Comparison of ENCODE assay signal across 17 mouse cellular contexts in genomic region chr10:25371336-25371735, GRCm38 (mm10). TPM values are rescaled to one million over a fixed set of nuclear protein-coding genes. Genes with fewer than 3 reads are reported as not detected.
DNase-seq lines count a peak whose midpoint lies in the region; ATAC-seq and TF ChIP-seq lines count a peak whose summit lies in the region.
"Had no signal": no experiment of that assay in that cellular context is flagged by ENCODE, and none has a peak within 500 bp of the region (broad histone marks: within the 10 kb centered on the region; RNA-seq: fewer than 3 reads in every experiment).

No protein-coding gene starts in this region.

- ATAC-seq in heart, embryonic 15.5 days (replicated peaks; ENCODE audit: insufficient number of reproducible peaks, insufficient read depth, low FRiP score, low read depth) = no peak
- ATAC-seq in stomach, embryonic 14.5 days (ENCODE audit: insufficient number of reproducible peaks, insufficient read depth, low FRiP score, low read depth) = no peak
- no peak for ATAC-seq in stomach, postnatal 0 days (ENCODE audit: low FRiP score, low TSS enrichment)

- H3K27ac ChIP-seq in heart, embryonic 15.5 days = peak overlapping the region; percentile 41; the same call in 1 of the 2 replicates
- peak overlapping the region; percentile 45 for H3K27ac ChIP-seq in stomach, embryonic 14.5 days (ENCODE audit: low read length)
- H3K27ac ChIP-seq in stomach, postnatal 0 days (replicated peaks) = no peak overlapping the region
- H3K27ac ChIP-seq in embryonic fibroblast, embryonic 13.5 days (ENCODE audit: insufficient read depth, low read length) = peak overlapping the region; percentile 89

- TF ChIP-seq CTCF in stomach, postnatal 0 days (IDR thresholded peaks at IDR 0.05; ENCODE audit: low read depth) = no peak
- no peak for TF ChIP-seq CTCF in embryonic fibroblast, embryonic 13.5 days (IDR thresholded peaks at IDR 0.05; ENCODE audit: borderline replicate concordance, insufficient read depth, low read length)

- no peak overlapping the region; the same call in 1 of the 2 replicates for H3K4me2 ChIP-seq in heart, embryonic 15.5 days
- H3K4me2 ChIP-seq in stomach, embryonic 14.5 days (replicated peaks; ENCODE audit: low read depth, low read length) = 0 out of 2 replicates have a peak overlapping the region, but pooled peaks have one; percentile 8
- H3K4me2 ChIP-seq in stomach, postnatal 0 days (replicated peaks; ENCODE audit: low read depth) = no peak overlapping the region

- H3K27me3 ChIP-seq in heart, embryonic 15.5 days = no peaks in the 10 kb centered on the region
- H3K27me3 ChIP-seq in stomach, embryonic 14.5 days (ENCODE audit: control insufficient read depth, insufficient read depth, low read length) = no peaks in the 10 kb centered on the region
- no peaks in the 10 kb centered on the region for H3K27me3 ChIP-seq in stomach, postnatal 0 days (ENCODE audit: control insufficient read depth, insufficient read depth, low read length)

- no peak for TF ChIP-seq EP300 in stomach, postnatal 0 days (optimal IDR thresholded peaks at IDR 0.05)

- no peak for TF ChIP-seq POLR2A in embryonic fibroblast, embryonic 13.5 days (IDR thresholded peaks at IDR 0.05; ENCODE audit: low read depth, low read length)

- no peak overlapping the region for H3K9ac ChIP-seq in heart, embryonic 15.5 days
- H3K9ac ChIP-seq in stomach, embryonic 14.5 days (replicated peaks; ENCODE audit: low read depth, low read length) = no peak overlapping the region
- H3K9ac ChIP-seq in stomach, postnatal 0 days (ENCODE audit: low read length) = no peak overlapping the region

- DNase-seq in heart, postnatal 4 days = no peak
- no peak for DNase-seq in stomach, postnatal 0 days (ENCODE audit: low spot score)
- no peak for DNase-seq in adrenal gland, adult (ENCODE audit: inconsistent age in 2 of 2, low spot score in 1 of 2)
- no peak for DNase-seq in kidney, adult 8-10 months
- DNase-seq: adrenal gland, postnatal 14 days; cerebellum, adult 9-10 months; heart, postnatal 10 days; kidney, adult 2 months; kidney, postnatal 4 days; layer of hippocampus, postnatal 36 days; liver; right cerebral cortex, adult 18-20 months; spleen, adult 18-20 months; thymus, postnatal 36 days had no signal

- no peaks in the 10 kb centered on the region for H3K9me3 ChIP-seq in heart, embryonic 15.5 days (replicated peaks)
- H3K9me3 ChIP-seq in stomach, embryonic 14.5 days (ENCODE audit: control insufficient read depth, low read depth, low read length) = no peaks in the 10 kb centered on the region
- no peaks in the 10 kb centered on the region for H3K9me3 ChIP-seq in stomach, postnatal 0 days (ENCODE audit: control insufficient read depth, low read length)

- H3K4me3 ChIP-seq in heart, embryonic 15.5 days = no peak overlapping the region
- no peak overlapping the region for H3K4me3 ChIP-seq in stomach, embryonic 14.5 days (ENCODE audit: low read depth, low read length)
- no peak overlapping the region for H3K4me3 ChIP-seq in stomach, postnatal 0 days (ENCODE audit: low read depth, low read length)
- no peak overlapping the region; the same call in 1 of the 2 replicates for H3K4me3 ChIP-seq in embryonic fibroblast, embryonic 13.5 days (ENCODE audit: insufficient read depth, low read length)

- H3K4me1 ChIP-seq in heart, embryonic 15.5 days (replicated peaks) = peaks cover 52% of the 10 kb centered on the region
- H3K4me1 ChIP-seq in stomach, embryonic 14.5 days (ENCODE audit: control insufficient read depth, insufficient read depth, low read length) = peaks cover 24% of the 10 kb centered on the region; the same call in 1 of the 2 replicates
- no peaks in the 10 kb centered on the region; the same call in 1 of the 2 replicates for H3K4me1 ChIP-seq in stomach, postnatal 0 days (replicated peaks; ENCODE audit: control insufficient read depth, insufficient read depth)
- peaks cover 23% of the 10 kb centered on the region for H3K4me1 ChIP-seq in embryonic fibroblast, embryonic 13.5 days (ENCODE audit: control insufficient read depth, insufficient read depth, low read length)

- H3K36me3 ChIP-seq in heart, embryonic 15.5 days = no peaks in the 10 kb centered on the region
- H3K36me3 ChIP-seq in stomach, embryonic 14.5 days (ENCODE audit: control insufficient read depth, insufficient read depth, low read length) = no peaks in the 10 kb centered on the region
- H3K36me3 ChIP-seq in stomach, postnatal 0 days (ENCODE audit: control insufficient read depth, insufficient read depth, low read length) = no peaks in the 10 kb centered on the region

- 73% methylated on average over 2 of the region's 2 CpGs for WGBS in heart, embryonic 15.5 days
- 49% methylated on average over 2 of the region's 2 CpGs for WGBS in stomach, embryonic 14.5 days
- 50% methylated on average over 2 of the region's 2 CpGs for WGBS in stomach, postnatal 0 days

RNA-seq across cellular contexts. Expression of gene Epb41l2, which starts 11.7 kb away (rescaled TPM):
- 41.8 and 53.9 TPM in 2 replicates for polyA plus RNA-seq in heart, embryonic 15.5 days (2015; fragmentation: Nextera tagmentation; extraction: Ambion mirVana)
- 10 to 100 TPM; 90.5 to 91.5 TPM for total RNA-seq in heart, postnatal 4 days (2021)
- polyA plus RNA-seq in stomach, embryonic 14.5 days (2014; fragmentation: Nextera tagmentation; extraction: Ambion mirVana) = 65.3 and 70.8 TPM in 2 replicates
- polyA plus RNA-seq in stomach, postnatal 0 days (2015; fragmentation: Nextera tagmentation; extraction: Ambion mirVana) = 18.2 and 19.3 TPM in 2 replicates
- 134 and 138 TPM in 2 replicates for polyA plus RNA-seq in embryonic fibroblast, embryonic 13.5 days (2011; ENCODE audit: insufficient read length, low read depth, missing spikeins)
